Mouse (Mus musculus): ENCODE data around the gene Iffo2. TPM values are rescaled to one million over a fixed set of nuclear protein-coding genes. Genes with fewer than 3 reads are reported as not detected.
A peak's percentile ranks its signal among the peaks of the same experiment; 100 is the strongest.

Iffo2 gene
- polyA plus RNA-seq, 2 experiments, result 0.56 to 1.4 TPM

GRCm38 (mm10) chr4:139631569-139632253, 101.4 kb downstream of the Iffo2 start:
- 66% methylated on average over 7 of the region's 7 CpGs for WGBS (ENCODE audit: insufficient replicate concordance)
- no peak overlapping the region for H3K4me2 ChIP-seq (ENCODE audit: low read depth)
- ATAC-seq (ENCODE audit: insufficient read depth) (no peak), DNase-seq (ENCODE audit: low read depth in 3 of 3, low spot score in 3 of 3) (no peak)
- no peak overlapping the region for H3K9ac ChIP-seq (replicated peaks)
- no peaks in the 10 kb centered on the region for H3K27me3 ChIP-seq (ENCODE audit: control insufficient read depth, insufficient read depth, low read length)
- H3K9me3 ChIP-seq (ENCODE audit: control insufficient read depth, low read length), result no peaks in the 10 kb centered on the region
- no peak overlapping the region for H3K4me3 ChIP-seq (ENCODE audit: insufficient read depth in 1 of 2, low read depth in 2 of 2, low read length in 2 of 2)
- no peak for TF ChIP-seq EP300 (IDR thresholded peaks at IDR 0.05; ENCODE audit: low read depth)
- TF ChIP-seq CTCF (IDR thresholded peaks at IDR 0.05; ENCODE audit: low read depth), result no peak
- no peaks in the 10 kb centered on the region for H3K36me3 ChIP-seq (replicated peaks; ENCODE audit: control insufficient read depth, insufficient read depth, low read depth)
- no peaks in the 10 kb centered on the region for H3K4me1 ChIP-seq (replicated peaks; ENCODE audit: control insufficient read depth in 2 of 2, insufficient read depth in 2 of 2, low read length in 1 of 2)
- H3K27ac ChIP-seq, result no peak overlapping the region

DNA sequence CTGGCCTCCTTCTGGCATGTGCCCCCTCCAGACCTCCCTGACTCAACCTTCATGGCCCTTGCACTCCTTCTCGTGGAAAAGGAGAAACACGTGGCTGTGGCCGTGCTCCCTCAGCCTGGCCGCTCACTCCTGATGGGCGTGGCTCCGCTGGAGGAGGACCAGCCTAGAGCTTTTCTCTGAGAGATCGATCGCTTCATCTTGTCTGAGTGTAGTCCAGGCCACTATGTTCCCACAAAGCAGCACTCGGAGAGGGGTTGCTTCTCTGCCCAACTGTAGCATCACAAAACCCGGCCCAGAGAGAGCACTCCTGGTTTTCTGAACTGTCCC, 101.9 kb downstream of the Iffo2 start:
- Histone ChIP-seq H3K9me3 (ENCODE audit: control insufficient read depth, low read length) (no peaks in the 10 kb centered on the region), H3K27ac (no peak overlapping the region), H3K4me1 (replicated peaks; ENCODE audit: control insufficient read depth in 2 of 2, insufficient read depth in 2 of 2, low read length in 1 of 2) (no peaks in the 10 kb centered on the region), H3K4me3 (ENCODE audit: insufficient read depth in 1 of 2, low read depth in 2 of 2, low read length in 2 of 2) (no peak overlapping the region), H3K9ac (replicated peaks) (no peak overlapping the region), H3K27me3 (ENCODE audit: control insufficient read depth, insufficient read depth, low read length) (no peaks in the 10 kb centered on the region), H3K36me3 (replicated peaks; ENCODE audit: control insufficient read depth, insufficient read depth, low read depth) (no peaks in the 10 kb centered on the region), H3K4me2 (ENCODE audit: low read depth) (no peak overlapping the region)
- no peak for ATAC-seq (ENCODE audit: insufficient read depth)
- WGBS (ENCODE audit: insufficient replicate concordance), result 60% methylated on average over 10 of the region's 10 CpGs
- no peak for DNase-seq (ENCODE audit: low read depth in 3 of 3, low spot score in 3 of 3)
- no peak for TF ChIP-seq EP300 (IDR thresholded peaks at IDR 0.05; ENCODE audit: low read depth)
- TF ChIP-seq CTCF (IDR thresholded peaks at IDR 0.05; ENCODE audit: low read depth), result no peak

- no peaks in the 10 kb centered on the region for H3K36me3 ChIP-seq (replicated peaks; ENCODE audit: control insufficient read depth, insufficient read depth, low read depth)
- 23% methylated on average over 7 of the region's 7 CpGs for WGBS (ENCODE audit: insufficient replicate concordance)
- TF ChIP-seq EP300 (IDR thresholded peaks at IDR 0.05; ENCODE audit: low read depth), result no peak
- TF ChIP-seq CTCF (IDR thresholded peaks at IDR 0.05; ENCODE audit: low read depth), result peak; percentile 98
- H3K27ac ChIP-seq, result no peak overlapping the region
- 0 out of 4 replicates have a peak, but pooled peaks cover 0 to 3% of the 10 kb centered on the region in 2 experiments for H3K4me1 ChIP-seq (replicated peaks; ENCODE audit: control insufficient read depth in 2 of 2, insufficient read depth in 2 of 2, low read length in 1 of 2)
- H3K9me3 ChIP-seq (ENCODE audit: control insufficient read depth, low read length), result no peaks in the 10 kb centered on the region
- DNase-seq (ENCODE audit: low read depth in 3 of 3, low spot score in 3 of 3) (no peak), ATAC-seq (ENCODE audit: insufficient read depth) (no peak)
- H3K4me2 ChIP-seq (ENCODE audit: low read depth), result no peak overlapping the region
- no peak overlapping the region for H3K9ac ChIP-seq (replicated peaks)
- no peak overlapping the region for H3K4me3 ChIP-seq (ENCODE audit: insufficient read depth in 1 of 2, low read depth in 2 of 2, low read length in 2 of 2)
- no peaks in the 10 kb centered on the region for H3K27me3 ChIP-seq (ENCODE audit: control insufficient read depth, insufficient read depth, low read length)
These were observed 106.0 kb downstream of the Iffo2 start for GRCm38 (mm10) chr4:139636373-139636772.

- Histone ChIP-seq H3K36me3 (replicated peaks; ENCODE audit: control insufficient read depth, insufficient read depth, low read depth) (no peaks in the 10 kb centered on the region), H3K4me3 (ENCODE audit: insufficient read depth in 1 of 2, low read depth in 2 of 2, low read length in 2 of 2) (no peak overlapping the region), H3K27ac (no peak overlapping the region), H3K9ac (replicated peaks) (no peak overlapping the region), H3K9me3 (ENCODE audit: control insufficient read depth, low read length) (no peaks in the 10 kb centered on the region), H3K27me3 (ENCODE audit: control insufficient read depth, insufficient read depth, low read length) (no peaks in the 10 kb centered on the region), H3K4me2 (ENCODE audit: low read depth) (no peak overlapping the region), H3K4me1 (replicated peaks; ENCODE audit: control insufficient read depth in 2 of 2, insufficient read depth in 2 of 2, low read length in 1 of 2) (0 out of 4 replicates have a peak, but pooled peaks cover 0 to 3% of the 10 kb centered on the region in 2 experiments)
- whole genome bisulfite sequencing (ENCODE audit: insufficient replicate concordance), result 74% methylated on average over 9 of the region's 9 CpGs
- no peak for TF ChIP-seq EP300 (IDR thresholded peaks at IDR 0.05; ENCODE audit: low read depth)
- no peak for TF ChIP-seq CTCF (IDR thresholded peaks at IDR 0.05; ENCODE audit: low read depth)
- ATAC-seq (ENCODE audit: insufficient read depth), result no peak
- DNase-seq (ENCODE audit: low read depth in 3 of 3, low spot score in 3 of 3), result no peak
These were observed 107.5 kb downstream of the Iffo2 start for GRCm38 (mm10) chr4:139637847-139638246.

- TF ChIP-seq EP300 (IDR thresholded peaks at IDR 0.05; ENCODE audit: low read depth) (no peak), CTCF (IDR thresholded peaks at IDR 0.05; ENCODE audit: low read depth) (no peak)
- Histone ChIP-seq H3K4me2 (ENCODE audit: low read depth) (no peak overlapping the region), H3K4me3 (ENCODE audit: insufficient read depth in 1 of 2, low read depth in 2 of 2, low read length in 2 of 2) (no peak overlapping the region), H3K27me3 (ENCODE audit: control insufficient read depth, insufficient read depth, low read length) (no peaks in the 10 kb centered on the region), H3K36me3 (replicated peaks; ENCODE audit: control insufficient read depth, insufficient read depth, low read depth) (no peaks in the 10 kb centered on the region), H3K9me3 (ENCODE audit: control insufficient read depth, low read length) (no peaks in the 10 kb centered on the region), H3K9ac (replicated peaks) (no peak overlapping the region), H3K27ac (no peak overlapping the region), H3K4me1 (replicated peaks; ENCODE audit: control insufficient read depth in 2 of 2, insufficient read depth in 2 of 2, low read length in 1 of 2) (0 out of 4 replicates have a peak, but pooled peaks cover 0 to 3% of the 10 kb centered on the region in 2 experiments)
- ATAC-seq (ENCODE audit: insufficient read depth) (no peak), DNase-seq (ENCODE audit: low read depth in 3 of 3, low spot score in 3 of 3) (no peak)
- 77% methylated on average over 16 of the region's 16 CpGs for WGBS (ENCODE audit: insufficient replicate concordance)
These were observed 108.0 kb downstream of the Iffo2 start for GRCm38 (mm10) chr4:139638356-139638755.

All from liver, embryonic 14.5 days (tissue).